Mouse (Mus musculus) kidney, adult 2 months (tissue): ENCODE measurements around the gene Celf1.

ENCODE experiments used
- CTCF ChIP-seq: fragments of 200-500 bp; conservative IDR thresholded peaks from 2 replicates; pipeline ENCODE4 v1.5.1; 2011; ENCODE audit warnings: low read depth, mild to moderate bottlenecking, control low read depth, low read length, moderate library complexity, mixed read lengths; ENCODE audit not compliant: insufficient read depth, insufficient read length
- POLR2A ChIP-seq: fragments of 200-500 bp; IDR thresholded peaks from one replicate; pipeline ENCODE4 v1.6.1; 2011; ENCODE audit warnings: low read depth, low read length, control low read depth

- no peak for TF ChIP-seq POLR2A
- peak; percentile 31; the same call in 1 of the 2 replicates for TF ChIP-seq CTCF
These were observed 78.0 kb downstream of the Celf1 start for GRCm38 (mm10) chr2:91018061-91018788.
